Mouse (Mus musculus) embryonic stem cell, embryonic (primary cell): Measurements from ENCODE around the gene Ccnt1.

Experiments used
- CTCF ChIA-PET, 4 experiments: fragments of 300-600 bp in 2 of 4; fragments of 350-600 bp in 2 of 4; sonication (Branson Sonifier 250); formaldehyde crosslinking; loops; one replicate each; lab custom pipeline; 2022; ENCODE audit warnings: inconsistent platforms in 2 of 4; lab: Charles Lee
- POLR2A ChIA-PET, 4 experiments: fragments of 300-600 bp in 2 of 4; fragments of 350-600 bp in 2 of 4; sonication (Branson Sonifier 250); formaldehyde crosslinking; loops; one replicate each; lab custom pipeline; 2022; ENCODE audit warnings: antibody characterized with exemption in 4 of 4, inconsistent platforms in 1 of 4; lab: Charles Lee

Gene Ccnt1

GRCm38 (mm10) chr15:98579795-98580464 lies 9.2 kb upstream of the Ccnt1 start:
- ChIA-PET CTCF (interaction anchor here (0.6 to 3.8 kb wide), 57 partner anchors 9 to 960 kb away, joined by 3 to 40 read pairs (median 4); partner anchors contain the start of genes Adcy6 (in 2 of the 4), Ccdc65 (in 2 of the 4), 4930415O20Rik (in 1 of the 4) and Ccnt1 (in 1 of the 4)), POLR2A (interaction anchor here (0.6 to 2.7 kb wide), 16 partner anchors 10 to 432 kb away, joined by 3 to 13 read pairs (median 3); no protein-coding TSS in a partner anchor)

GRCm38 (mm10) chr15:98579310-98579709 lies 8.6 kb upstream of the Ccnt1 start:
- ChIA-PET CTCF (interaction anchor here (0.5 to 3.8 kb wide), 41 partner anchors 11 to 960 kb away, joined by 3 to 40 read pairs (median 5); partner anchors contain the start of genes Ccdc65 (in 2 of the 4), Adcy6 (in 1 of the 4) and Prkag1 (in 1 of the 4)), POLR2A (interaction anchor here in 3 of 4 experiments (0.6 to 2.7 kb wide), 9 partner anchors 11 to 431 kb away, joined by 3 to 13 read pairs (median 3); no protein-coding TSS in a partner anchor)

GRCm38 (mm10) chr15:98573293-98573692 lies 2.6 kb upstream of the Ccnt1 start:
- ChIA-PET POLR2A (interaction anchor here in 2 of 4 experiments (0.7 to 1.4 kb wide), 3 partner anchors 12 to 667 kb away, joined by 3 to 8 read pairs (median 3); no protein-coding TSS in a partner anchor), CTCF (interaction anchor here in 3 of 4 experiments (0.6 to 0.7 kb wide), 4 partner anchors 24 to 1299 kb away, joined by 3 to 5 read pairs (median 4); no protein-coding TSS in a partner anchor)

GRCm38 (mm10) chr15:98569795-98570365 lies 843 bp downstream of the Ccnt1 start:
- POLR2A ChIA-PET = interaction anchor here in 3 of 4 experiments (0.6 to 3.8 kb wide), 11 partner anchors 7 to 280 kb away, joined by 3 to 20 read pairs (median 4); partner anchors contain the start of genes Adcy6 (in 1 of the 3), Arf3 (in 1 of the 3) and Rnd1 (in 1 of the 3)
- CTCF ChIA-PET = interaction anchor here in 2 of 4 experiments (0.6 to 1.1 kb wide), 3 partner anchors 53 to 240 kb away, joined by 3 read pairs; partner anchors contain the start of genes Cacnb3 (in 1 of the 2) and Ddn (in 1 of the 2)

- ChIA-PET CTCF (interaction anchor here in 2 of 4 experiments (0.9 to 1.6 kb wide), 5 partner anchors 11 to 63 kb away, joined by 3 to 8 read pairs (median 3); partner anchors contain the start of gene Cacnb3 (in 1 of the 2)), POLR2A (interaction anchor here (0.6 to 3.8 kb wide), 38 partner anchors 8 to 384 kb away, joined by 3 to 20 read pairs (median 5); partner anchors contain the start of genes Arf3 (in 2 of the 4), Gm49450 (in 1 of the 4), Kansl2 (in 1 of the 4) and Prkag1 (in 1 of the 4))
Observed at GRCm38 (mm10) chr15:98569216-98569615, 1.5 kb downstream of the Ccnt1 start.

- CTCF ChIA-PET = interaction anchor here (0.6 to 1.6 kb wide), 10 partner anchors 12 to 156 kb away, joined by 3 to 11 read pairs (median 3); partner anchors contain the start of gene Cacnb3 (in 1 of the 4)
- POLR2A ChIA-PET = interaction anchor here (0.6 to 3.8 kb wide), 85 partner anchors 8 to 868 kb away, joined by 3 to 20 read pairs (median 4); partner anchors contain the start of genes Arf3 (in 2 of the 4), Fkbp11 (in 2 of the 4), Kansl2 (in 2 of the 4) and Prkag1 (in 2 of the 4)
Observed at GRCm38 (mm10) chr15:98568256-98569033, 2.3 kb downstream of the Ccnt1 start.

GRCm38 (mm10) chr15:98567278-98568134 lies 3.2 kb downstream of the Ccnt1 start:
- CTCF ChIA-PET = interaction anchor here (0.6 to 1.6 kb wide), 6 partner anchors 13 to 132 kb away, joined by 3 to 11 read pairs (median 4); no protein-coding TSS in a partner anchor
- POLR2A ChIA-PET = interaction anchor here (0.6 to 3.8 kb wide), 65 partner anchors 9 to 869 kb away, joined by 3 to 20 read pairs (median 4); partner anchors contain the start of genes Arf3 (in 2 of the 4), Fkbp11 (in 2 of the 4), Kansl2 (in 2 of the 4) and Prkag1 (in 2 of the 4)

GRCm38 (mm10) chr15:98566973-98567277 lies 3.8 kb downstream of the Ccnt1 start:
- POLR2A ChIA-PET = interaction anchor here in 3 of 4 experiments (1.0 to 2.5 kb wide), 10 partner anchors 14 to 324 kb away, joined by 3 to 13 read pairs (median 4); partner anchors contain the start of gene Kansl2 (in 1 of the 3)

GRCm38 (mm10) chr15:98557186-98557585 lies 13.5 kb downstream of the Ccnt1 start:
- CTCF ChIA-PET = no interaction called here
- POLR2A ChIA-PET = interaction anchor here in 2 of 4 experiments (0.5 to 3.8 kb wide), 8 partner anchors 11 to 987 kb away, joined by 3 to 20 read pairs (median 4); partner anchors contain the start of genes 4930415O20Rik (in 1 of the 2), Ccnt1 (in 1 of the 2) and Kansl2 (in 1 of the 2)

More at GRCm38 (mm10) chr15:98566973-98567277, 3.8 kb downstream of the Ccnt1 start:
- CTCF ChIA-PET = no interaction called here

GRCm38 (mm10) chr15:98555881-98556280 lies 14.8 kb downstream of the Ccnt1 start:
- ChIA-PET CTCF (interaction anchor here in 1 of 4 experiments (0.5 kb wide), 1 partner anchor 162 kb away, joined by 13 read pairs; no protein-coding TSS in a partner anchor), POLR2A (interaction anchor here in 2 of 4 experiments (1.2 to 1.9 kb wide), 9 partner anchors 9 to 87 kb away, joined by 3 to 9 read pairs (median 4); no protein-coding TSS in a partner anchor)

- ChIA-PET CTCF (interaction anchor here in 1 of 4 experiments (0.6 to 1.7 kb wide), 4 partner anchors 15 to 108 kb away, joined by 3 to 5 read pairs (median 4); no protein-coding TSS in a partner anchor), POLR2A (interaction anchor here (0.7 to 1.5 kb wide), 10 partner anchors 9 to 476 kb away, joined by 3 to 6 read pairs (median 3); no protein-coding TSS in a partner anchor)
Observed at GRCm38 (mm10) chr15:98552758-98553157, 18.0 kb downstream of the Ccnt1 start.

GRCm38 (mm10) chr15:98546843-98547242 lies 23.9 kb downstream of the Ccnt1 start:
- POLR2A ChIA-PET = interaction anchor here in 1 of 4 experiments (1.8 kb wide), 1 partner anchor 18 kb away, joined by 5 read pairs; no protein-coding TSS in a partner anchor
- CTCF ChIA-PET = no interaction called here

GRCm38 (mm10) chr15:98545151-98545550 lies 25.6 kb downstream of the Ccnt1 start:
- POLR2A ChIA-PET = interaction anchor here in 3 of 4 experiments (0.5 to 2.6 kb wide), 24 partner anchors 8 to 685 kb away, joined by 3 to 14 read pairs (median 4); partner anchors contain the start of gene Kansl2 (in 2 of the 3)
- CTCF ChIA-PET = interaction anchor here in 1 of 4 experiments (0.9 to 1.6 kb wide), 5 partner anchors 9 to 86 kb away, joined by 3 to 4 read pairs (median 3); partner anchors contain the start of gene Kansl2

GRCm38 (mm10) chr15:98543341-98543740 lies 27.4 kb downstream of the Ccnt1 start:
- CTCF ChIA-PET = interaction anchor here in 3 of 4 experiments (0.8 to 1.5 kb wide), 4 partner anchors 9 to 26 kb away, joined by 3 to 4 read pairs (median 4); partner anchors contain the start of gene Kansl2 (in 1 of the 3)
- POLR2A ChIA-PET = interaction anchor here (0.7 to 2.6 kb wide), 25 partner anchors 9 to 220 kb away, joined by 3 to 13 read pairs (median 5); partner anchors contain the start of genes Kansl2 (in 3 of the 4), Arf3 (in 1 of the 4) and Fkbp11 (in 1 of the 4)

- POLR2A ChIA-PET = interaction anchor here in 2 of 4 experiments (1.0 to 2.3 kb wide), 9 partner anchors 8 to 136 kb away, joined by 3 to 8 read pairs (median 4); partner anchors contain the start of gene Rnd1 (in 1 of the 2)
- CTCF ChIA-PET = interaction anchor here in 2 of 4 experiments (0.6 to 1.2 kb wide), 2 partner anchors 24 to 27 kb away, joined by 3 to 4 read pairs; no protein-coding TSS in a partner anchor
Observed at GRCm38 (mm10) chr15:98541064-98541463, 29.7 kb downstream of the Ccnt1 start.
